Mouse (Mus musculus): Measurements from ENCODE around the gene Cog5.
A peak's percentile ranks its signal among the peaks of the same experiment; 100 is the strongest.

Cog5 gene

GRCm38 (mm10) chr12:31983769-31984168 is 329.1 kb downstream of the Cog5 start:
- peak; percentile 77 for ATAC-seq (ENCODE audit: low TSS enrichment)

- no peak for ATAC-seq (ENCODE audit: low TSS enrichment)
Observed at GRCm38 (mm10) chr12:31984206-31984605, 329.5 kb downstream of the Cog5 start.

- ATAC-seq (ENCODE audit: low TSS enrichment): peak; percentile 31; the same call in 1 of the 2 replicates
Observed at GRCm38 (mm10) chr12:31984664-31985063, 330.0 kb downstream of the Cog5 start.

GRCm38 (mm10) chr12:31985738-31986137 is 331.1 kb downstream of the Cog5 start:
- ATAC-seq (ENCODE audit: low TSS enrichment): peak; percentile 69

- ATAC-seq (ENCODE audit: low TSS enrichment): no peak
Observed at GRCm38 (mm10) chr12:31986463-31986862, 331.8 kb downstream of the Cog5 start.
